ENCODE assay signal across 9 mouse cellular contexts in genomic region chr9:47407007-47407670, GRCm38 (mm10).
DNase-seq lines count a peak whose midpoint lies in the region; ATAC-seq and TF ChIP-seq lines count a peak whose summit lies in the region.
"Had no signal": no experiment of that assay in that cellular context is flagged by ENCODE, and none has a peak within 500 bp of the region (broad histone marks: within the 10 kb centered on the region; RNA-seq: fewer than 3 reads in every experiment).

No protein-coding gene starts in this region.

- H3K9me3 ChIP-seq in midbrain, embryonic 13.5 days = no peaks in the 10 kb centered on the region
- no peaks in the 10 kb centered on the region for H3K9me3 ChIP-seq in midbrain, embryonic 10.5 days (replicated peaks)
- no peaks in the 10 kb centered on the region for H3K9me3 ChIP-seq in forebrain, embryonic 12.5 days
- no peaks in the 10 kb centered on the region for H3K9me3 ChIP-seq in heart, postnatal 0 days (replicated peaks; ENCODE audit: control insufficient read depth, low read length)
- no peaks in the 10 kb centered on the region for H3K9me3 ChIP-seq in neural tube, embryonic 11.5 days (ENCODE audit: control insufficient read depth, low read length)
- H3K9me3 ChIP-seq: neural tube, embryonic 12.5 days had no signal

- peak; percentile 73; the same call in 1 of the 2 replicates for TF ChIP-seq EP300 in heart, postnatal 0 days (IDR thresholded peaks at IDR 0.05; ENCODE audit: low read depth)

- peak; percentile 74; the same call in 1 of the 2 replicates for ATAC-seq in midbrain, embryonic 13.5 days
- peak; percentile 64; the same call in 1 of the 2 replicates for ATAC-seq in forebrain, embryonic 12.5 days (ENCODE audit: low FRiP score)
- ATAC-seq in heart, postnatal 0 days (ENCODE audit: insufficient read depth, low read depth) = peak; percentile 94
- ATAC-seq in neural tube, embryonic 11.5 days (ENCODE audit: insufficient read depth, low FRiP score, low TSS enrichment) = no peak
- no peak for ATAC-seq in CD4-positive, CD25-positive, alpha-beta regulatory T cell, adult 4 months

- TF ChIP-seq CTCF in heart, postnatal 0 days (IDR thresholded peaks at IDR 0.05; ENCODE audit: low read depth) = no peak

- no peak overlapping the region for H3K4me3 ChIP-seq in midbrain, embryonic 13.5 days (replicated peaks)
- H3K4me3 ChIP-seq in midbrain, embryonic 10.5 days = no peak overlapping the region
- no peak overlapping the region for H3K4me3 ChIP-seq in forebrain, embryonic 12.5 days (replicated peaks)
- H3K4me3 ChIP-seq in heart, postnatal 0 days (ENCODE audit: low read depth, low read length) = no peak overlapping the region
- no peak overlapping the region for H3K4me3 ChIP-seq in neural tube, embryonic 11.5 days (ENCODE audit: low read depth, low read length)
- H3K4me3 ChIP-seq: neural tube, embryonic 12.5 days had no signal

- H3K36me3 ChIP-seq in midbrain, embryonic 13.5 days = no peaks in the 10 kb centered on the region
- no peaks in the 10 kb centered on the region for H3K36me3 ChIP-seq in midbrain, embryonic 10.5 days
- H3K36me3 ChIP-seq in forebrain, embryonic 12.5 days (replicated peaks) = no peaks in the 10 kb centered on the region
- H3K36me3 ChIP-seq in heart, postnatal 0 days (replicated peaks; ENCODE audit: control insufficient read depth, insufficient read depth, low read length) = no peaks in the 10 kb centered on the region
- no peaks in the 10 kb centered on the region for H3K36me3 ChIP-seq in neural tube, embryonic 11.5 days (ENCODE audit: control insufficient read depth, insufficient read depth, low read length)
- H3K36me3 ChIP-seq: neural tube, embryonic 12.5 days had no signal

- H3K4me1 ChIP-seq in midbrain, embryonic 13.5 days (replicated peaks) = peaks cover 24% of the 10 kb centered on the region
- peaks cover 76% of the 10 kb centered on the region for H3K4me1 ChIP-seq in midbrain, embryonic 10.5 days
- H3K4me1 ChIP-seq in forebrain, embryonic 12.5 days = peaks cover 16% of the 10 kb centered on the region
- peaks cover 5% of the 10 kb centered on the region; the same call in 1 of the 2 replicates for H3K4me1 ChIP-seq in heart, postnatal 0 days (ENCODE audit: control insufficient read depth, insufficient read depth)
- H3K4me1 ChIP-seq in neural tube, embryonic 11.5 days (ENCODE audit: control insufficient read depth, insufficient read depth, low read length) = peaks cover 10% of the 10 kb centered on the region

- no peak overlapping the region for H3K4me2 ChIP-seq in midbrain, embryonic 13.5 days (replicated peaks)
- H3K4me2 ChIP-seq in forebrain, embryonic 12.5 days = no peak overlapping the region
- H3K4me2 ChIP-seq in heart, postnatal 0 days (ENCODE audit: low read depth, low read length) = 0 out of 2 replicates have a peak overlapping the region, but pooled peaks have one; percentile 14
- H3K4me2 ChIP-seq in neural tube, embryonic 11.5 days (ENCODE audit: low read depth) = no peak overlapping the region
- H3K4me2 ChIP-seq: neural tube, embryonic 12.5 days had no signal

- H3K9ac ChIP-seq in midbrain, embryonic 13.5 days (replicated peaks) = no peak overlapping the region
- no peak overlapping the region for H3K9ac ChIP-seq in forebrain, embryonic 12.5 days
- H3K9ac ChIP-seq in heart, postnatal 0 days (replicated peaks; ENCODE audit: low read depth, low read length) = no peak overlapping the region
- H3K9ac ChIP-seq in neural tube, embryonic 11.5 days (ENCODE audit: low read length) = no peak overlapping the region
- H3K9ac ChIP-seq: neural tube, embryonic 12.5 days had no signal

- no peak overlapping the region for H3K27ac ChIP-seq in midbrain, embryonic 13.5 days
- no peak overlapping the region; the same call in 1 of the 2 replicates for H3K27ac ChIP-seq in midbrain, embryonic 10.5 days (replicated peaks)
- no peak overlapping the region for H3K27ac ChIP-seq in forebrain, embryonic 12.5 days
- H3K27ac ChIP-seq in heart, postnatal 0 days (ENCODE audit: low read depth) = no peak overlapping the region
- no peak overlapping the region; the same call in 1 of the 2 replicates for H3K27ac ChIP-seq in neural tube, embryonic 11.5 days (ENCODE audit: low read depth, low read length)
- H3K27ac ChIP-seq: neural tube, embryonic 12.5 days had no signal

- peaks cover 51% of the 10 kb centered on the region for H3K27me3 ChIP-seq in midbrain, embryonic 13.5 days
- peaks cover 100% of the 10 kb centered on the region for H3K27me3 ChIP-seq in midbrain, embryonic 10.5 days (ENCODE audit: low read depth, poor library complexity, severe bottlenecking)
- peaks cover 22% of the 10 kb centered on the region for H3K27me3 ChIP-seq in forebrain, embryonic 12.5 days
- peaks cover 92% of the 10 kb centered on the region for H3K27me3 ChIP-seq in heart, postnatal 0 days (ENCODE audit: control insufficient read depth, insufficient read depth, low read length)
- H3K27me3 ChIP-seq in neural tube, embryonic 11.5 days (ENCODE audit: control insufficient read depth, insufficient read depth, low read length) = no peaks in the 10 kb centered on the region
- H3K27me3 ChIP-seq: neural tube, embryonic 12.5 days had no signal

- WGBS in midbrain, embryonic 13.5 days = 47% methylated on average over 7 of the region's 7 CpGs
- 67% methylated on average over 7 of the region's 7 CpGs for WGBS in midbrain, embryonic 10.5 days
- WGBS in forebrain, embryonic 12.5 days = 51% methylated on average over 7 of the region's 7 CpGs
- 2% methylated on average over 7 of the region's 7 CpGs for WGBS in heart, postnatal 0 days
- 35% methylated on average over 7 of the region's 7 CpGs for WGBS in neural tube, embryonic 11.5 days

- no peak for DNase-seq in midbrain, embryonic 10.5 days (ENCODE audit: low spot score)
- DNase-seq in heart, postnatal 0 days (ENCODE audit: low spot score) = peak; percentile 94
- DNase-seq in kidney, postnatal 14 days = peak; percentile 82
- DNase-seq in neural tube, embryonic 11.5 days (ENCODE audit: low spot score) = peak; percentile 69
- no peak for DNase-seq in urinary bladder, postnatal 14 days (ENCODE audit: low spot score)

Comparison
In these comparisons a context has a peak if more than half of its experiments do, and no peak if none do; other contexts are left out.
1. ATAC-seq: peak in midbrain, embryonic 13.5 days (single experiment), forebrain, embryonic 12.5 days (single experiment) and heart, postnatal 0 days (single experiment); none in neural tube, embryonic 11.5 days (single experiment) and CD4-positive, CD25-positive, alpha-beta regulatory T cell, adult 4 months (single experiment).
2. DNase-seq: peak in heart, postnatal 0 days (single experiment), kidney, postnatal 14 days (single experiment) and neural tube, embryonic 11.5 days (single experiment); none in midbrain, embryonic 10.5 days (single experiment) and urinary bladder, postnatal 14 days (single experiment).